ENCODE assay signal across 9 mouse cellular contexts in the genomic region with DNA sequence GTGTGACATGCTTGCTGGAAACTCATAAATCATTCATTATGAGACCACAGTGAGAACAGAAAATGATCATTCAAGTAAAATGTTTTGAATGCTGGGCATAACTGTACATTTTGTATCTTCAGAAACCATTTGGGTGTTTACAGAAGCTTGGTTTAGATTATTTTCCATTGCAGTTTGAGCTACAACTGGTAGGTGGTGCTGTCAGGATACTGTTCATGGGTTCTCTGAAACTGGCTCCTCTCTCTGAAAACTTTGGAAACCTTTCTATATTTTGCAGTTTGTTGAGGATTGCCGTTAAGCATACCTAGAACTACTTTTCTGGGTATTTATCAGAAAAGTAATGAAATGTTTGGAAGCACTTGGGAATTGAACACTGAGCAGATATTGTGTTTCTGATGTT. TPM values are rescaled to one million over a fixed set of nuclear protein-coding genes. Genes with fewer than 3 reads are reported as not detected.
DNase-seq lines count a peak whose midpoint lies in the region; ATAC-seq and TF ChIP-seq lines count a peak whose summit lies in the region.
"Had no signal": no experiment of that assay in that cellular context is flagged by ENCODE, and none has a peak within 500 bp of the region (broad histone marks: within the 10 kb centered on the region; RNA-seq: fewer than 3 reads in every experiment).

No protein-coding gene starts in this region.

- no peaks in the 10 kb centered on the region for H3K27me3 ChIP-seq in hindbrain, postnatal 0 days (ENCODE audit: insufficient read depth, low read length)
- H3K27me3 ChIP-seq in hindbrain, embryonic 14.5 days (ENCODE audit: control insufficient read depth, insufficient read depth, low read length): no peaks in the 10 kb centered on the region
- no peaks in the 10 kb centered on the region for H3K27me3 ChIP-seq in lung, embryonic 14.5 days (ENCODE audit: insufficient read depth, low read length)

- peak; percentile 33; the same call in 1 of the 2 replicates for TF ChIP-seq CTCF in hindbrain, postnatal 0 days (IDR thresholded peaks at IDR 0.05; ENCODE audit: low read depth)
- peak; percentile 48 for TF ChIP-seq CTCF in lung, embryonic 14.5 days (IDR thresholded peaks at IDR 0.05; ENCODE audit: low read depth)
- no peak for TF ChIP-seq CTCF in brain, embryonic 14.5 days (IDR thresholded peaks at IDR 0.05; ENCODE audit: borderline replicate concordance, extremely low read depth, insufficient read depth, insufficient read length)

- no peak for ATAC-seq in hindbrain, postnatal 0 days
- no peak for ATAC-seq in hindbrain, embryonic 14.5 days (ENCODE audit: low FRiP score)
- ATAC-seq in lung, embryonic 14.5 days (ENCODE audit: insufficient read depth): no peak

- H3K4me1 ChIP-seq in hindbrain, postnatal 0 days (ENCODE audit: insufficient read depth, low read length): no peaks in the 10 kb centered on the region
- H3K4me1 ChIP-seq in hindbrain, embryonic 14.5 days (replicated peaks; ENCODE audit: control insufficient read depth, insufficient read depth, low read length): no peaks in the 10 kb centered on the region
- no peaks in the 10 kb centered on the region for H3K4me1 ChIP-seq in lung, embryonic 14.5 days (ENCODE audit: insufficient read depth)

- TF ChIP-seq POLR2A in brain, embryonic 14.5 days (IDR thresholded peaks at IDR 0.05; ENCODE audit: borderline replicate concordance, extremely low read depth, insufficient read depth, insufficient read length, poor library complexity, severe bottlenecking): no peak

- H3K4me3 ChIP-seq in hindbrain, postnatal 0 days (ENCODE audit: low read length): no peak overlapping the region
- no peak overlapping the region for H3K4me3 ChIP-seq in hindbrain, embryonic 14.5 days (replicated peaks; ENCODE audit: low read length)
- no peak overlapping the region for H3K4me3 ChIP-seq in lung, embryonic 14.5 days (ENCODE audit: low read depth, low read length)
- H3K4me3 ChIP-seq: erythroblast, embryonic 14.5 days had no signal

- no peaks in the 10 kb centered on the region for H3K36me3 ChIP-seq in hindbrain, postnatal 0 days (ENCODE audit: insufficient read depth, low read length)
- no peaks in the 10 kb centered on the region for H3K36me3 ChIP-seq in hindbrain, embryonic 14.5 days (replicated peaks; ENCODE audit: control insufficient read depth, insufficient read depth)
- no peaks in the 10 kb centered on the region for H3K36me3 ChIP-seq in lung, embryonic 14.5 days (ENCODE audit: insufficient read depth)

- peak; percentile 34 for DNase-seq in hindbrain, postnatal 0 days (ENCODE audit: low spot score)
- no peak for DNase-seq in hindbrain, embryonic 14.5 days (ENCODE audit: low spot score)
- DNase-seq in lung, embryonic 14.5 days: peak; percentile 67
- no peak for DNase-seq in lung, postnatal 14 days
- peak; percentile 13 for DNase-seq in brain, embryonic 14.5 days (ENCODE audit: low read depth)
- DNase-seq in lung, postnatal 36 days: peak; percentile 42
- no peak for DNase-seq in spleen, postnatal 36 days (ENCODE audit: low spot score in 2 of 2)

- H3K9ac ChIP-seq in hindbrain, postnatal 0 days (replicated peaks; ENCODE audit: low read length): no peak overlapping the region
- no peak overlapping the region for H3K9ac ChIP-seq in hindbrain, embryonic 14.5 days
- no peak overlapping the region for H3K9ac ChIP-seq in lung, embryonic 14.5 days

- no peak overlapping the region for H3K4me2 ChIP-seq in hindbrain, postnatal 0 days (ENCODE audit: low read depth, low read length)
- H3K4me2 ChIP-seq in hindbrain, embryonic 14.5 days (replicated peaks): no peak overlapping the region
- H3K4me2 ChIP-seq in lung, embryonic 14.5 days: no peak overlapping the region

- whole genome bisulfite sequencing in hindbrain, postnatal 0 days: 67% methylated on average over 1 of the region's 1 CpGs
- WGBS in hindbrain, embryonic 14.5 days: 74% methylated on average over 1 of the region's 1 CpGs
- WGBS in lung, embryonic 14.5 days: 54% methylated on average over 1 of the region's 1 CpGs

- H3K27ac ChIP-seq in hindbrain, postnatal 0 days: no peak overlapping the region
- no peak overlapping the region for H3K27ac ChIP-seq in hindbrain, embryonic 14.5 days
- no peak overlapping the region for H3K27ac ChIP-seq in lung, embryonic 14.5 days (ENCODE audit: low read depth)

- H3K9me3 ChIP-seq in hindbrain, postnatal 0 days (ENCODE audit: low read length): no peaks in the 10 kb centered on the region
- H3K9me3 ChIP-seq in hindbrain, embryonic 14.5 days (ENCODE audit: control insufficient read depth, low read length): no peaks in the 10 kb centered on the region
- H3K9me3 ChIP-seq in lung, embryonic 14.5 days (ENCODE audit: low read depth, low read length): no peaks in the 10 kb centered on the region

RNA-seq across cellular contexts. Expression of a gene that starts 31.0 kb away (rescaled TPM):
- 0.47 TPM in 1 of 2 replicates, not detected in the other for total RNA-seq in hindbrain, postnatal 0 days (2014; rRNA removed)
- 0.19 and 0.43 TPM in 2 replicates for polyA plus RNA-seq in hindbrain, postnatal 0 days (2015; fragmentation: Nextera tagmentation; extraction: Ambion mirVana)
- polyA plus RNA-seq in hindbrain, embryonic 14.5 days (2014; fragmentation: Nextera tagmentation; extraction: Ambion mirVana): 0.61 and 0.84 TPM in 2 replicates
- polyA plus RNA-seq in lung, embryonic 14.5 days (2014; fragmentation: Nextera tagmentation; extraction: Ambion mirVana): 31.7 and 34.4 TPM in 2 replicates
- polyA plus RNA-seq in brain, embryonic 14.5 days (2012; rRNA removed): 0.96 and 2.1 TPM in 2 replicates
- total RNA-seq: megakaryocyte-erythroid progenitor cell, adult 5-6 weeks had no signal
- polyA plus RNA-seq: erythroblast, embryonic 14.5 days had no signal

Comparison
In these comparisons a context has a peak if more than half of its experiments do, and no peak if none do; other contexts are left out.
1. DNase-seq: peak in hindbrain, postnatal 0 days (single experiment), lung, embryonic 14.5 days (single experiment), brain, embryonic 14.5 days (single experiment) and lung, postnatal 36 days (single experiment); none in hindbrain, embryonic 14.5 days (single experiment), lung, postnatal 14 days (single experiment) and spleen, postnatal 36 days (0 of 2).
2. RNA of a gene that starts 31.0 kb away (polyA plus RNA-seq): 31.7 to 34.4 TPM in lung, embryonic 14.5 days; 0.96 to 2.1 TPM in brain, embryonic 14.5 days, 0.61 to 0.84 TPM in hindbrain, embryonic 14.5 days and 0.19 to 0.43 TPM in hindbrain, postnatal 0 days; every median in the first group is over 10 times any median in the second.